Mouse (Mus musculus) layer of hippocampus, postnatal 25 days (tissue): ENCODE measurements at regions not wholly inside any gene's neighbourhood (a gene's known extent, or its start where the extent isn't known, plus 50 kb on each side); places are given as distances from the start of the nearest gene placed in this dataset.
A peak's percentile ranks its signal among the peaks of the same experiment; 100 is the strongest.

Experiments used
- DNase-seq, 2 experiments: peaks; one replicate each; pipeline ENCODE4 v3.0.0; 2022; ENCODE audit warnings: mixed read lengths in 2 of 2, low spot score in 1 of 2; ENCODE audit errors: extremely low spot score in 1 of 2

GRCm38 (mm10) chr4:131206181-131206885, 262.1 kb downstream of the Matn1 start:
- no peak for DNase-seq

GRCm38 (mm10) chr4:131206886-131207200, 262.7 kb downstream of the Matn1 start:
- no peak for DNase-seq

GRCm38 (mm10) chr4:131207249-131207648, 263.1 kb downstream of the Matn1 start:
- DNase-seq: no peak

- no peak for DNase-seq
Measured at GRCm38 (mm10) chr4:131208166-131208565, 264.0 kb downstream of the Matn1 start.

GRCm38 (mm10) chr4:131208637-131209036, 264.5 kb downstream of the Matn1 start:
- DNase-seq: no peak

GRCm38 (mm10) chr4:131212711-131213110, 268.5 kb downstream of the Matn1 start:
- no peak for DNase-seq

GRCm38 (mm10) chr4:131215682-131216081, 271.5 kb downstream of the Matn1 start:
- DNase-seq: no peak

- DNase-seq: no peak
Measured at GRCm38 (mm10) chr4:131216361-131216760, 272.2 kb downstream of the Matn1 start.

GRCm38 (mm10) chr4:131217083-131217482, 272.9 kb downstream of the Matn1 start:
- no peak for DNase-seq

GRCm38 (mm10) chr4:131217571-131218155, 273.5 kb downstream of the Matn1 start:
- no peak for DNase-seq

GRCm38 (mm10) chr4:131220966-131221365, 276.8 kb downstream of the Matn1 start:
- DNase-seq: no peak

GRCm38 (mm10) chr4:131230361-131230760, 286.2 kb downstream of the Matn1 start:
- DNase-seq: no peak

GRCm38 (mm10) chr4:131236611-131237031, 292.4 kb downstream of the Matn1 start:
- DNase-seq: no peak

GRCm38 (mm10) chr4:131238591-131238990, 294.4 kb downstream of the Matn1 start:
- no peak for DNase-seq

- DNase-seq: no peak
Measured at GRCm38 (mm10) chr4:131239132-131239531, 294.9 kb downstream of the Matn1 start.

GRCm38 (mm10) chr4:131240457-131240856, 296.3 kb downstream of the Matn1 start:
- DNase-seq: no peak

- no peak for DNase-seq
Measured at GRCm38 (mm10) chr4:131242250-131242649, 298.1 kb downstream of the Matn1 start.

- no peak for DNase-seq
Measured at GRCm38 (mm10) chr4:131243744-131244387, 299.7 kb downstream of the Matn1 start.

- DNase-seq: peak; percentile 69 to 88
Measured at GRCm38 (mm10) chr4:131252602-131253442, 308.6 kb downstream of the Matn1 start.

GRCm38 (mm10) chr4:131253443-131253817, 309.2 kb downstream of the Matn1 start:
- DNase-seq: no peak

- no peak for DNase-seq
Measured at GRCm38 (mm10) chr4:131254243-131254642, 310.1 kb downstream of the Matn1 start.
